Mouse (Mus musculus) CD4-positive helper T cell, adult 2 months (primary cell): ENCODE measurements around the gene Atp11a.

ENCODE experiments used
- DNase-seq: peaks from one replicate; pipeline ENCODE4 v3.0.0-alpha.2; 2012; ENCODE audit warnings: low read depth, missing footprints, low spot score

Gene Atp11a

DNA sequence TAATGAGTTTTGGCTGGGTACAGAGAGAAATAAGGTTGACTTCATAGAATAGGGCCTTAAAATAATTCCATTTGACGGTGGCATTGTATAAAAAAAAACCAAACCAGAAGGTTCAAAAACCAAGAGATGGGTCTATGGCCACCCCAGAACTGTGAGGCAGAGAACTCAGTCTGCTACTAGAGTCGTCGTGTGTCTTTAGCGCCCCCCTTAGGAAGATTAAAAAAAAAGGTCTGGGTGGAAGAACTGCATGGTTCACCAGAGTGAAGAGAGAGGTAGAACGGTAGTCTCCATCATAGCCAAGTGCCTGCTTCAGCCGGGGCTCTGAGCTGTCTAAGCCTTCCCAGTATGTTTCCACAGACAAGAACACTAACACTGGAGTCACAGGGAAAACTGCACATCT is 54.4 kb downstream of the Atp11a start:
- DNase-seq, result no peak

DNA sequence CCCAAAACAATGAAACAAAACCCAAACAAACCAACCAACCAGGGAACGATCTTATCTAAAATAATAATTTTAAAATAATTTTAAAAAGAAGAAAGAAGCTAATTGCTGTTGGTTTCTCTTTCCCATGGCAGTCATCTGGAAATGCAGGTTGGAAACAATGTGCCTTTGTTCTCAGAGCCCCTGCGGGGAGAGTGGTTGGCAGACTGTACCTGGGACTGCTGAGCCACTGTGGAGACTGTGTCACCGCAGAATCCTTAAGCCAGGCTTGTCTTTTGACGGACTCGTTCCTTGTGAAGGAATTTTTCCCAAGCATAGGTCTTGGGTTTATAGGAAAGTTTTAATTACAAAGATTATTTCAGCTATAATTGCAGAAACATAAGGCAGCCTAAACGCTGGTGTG is 59.6 kb downstream of the Atp11a start:
- DNase-seq, result no peak

DNA sequence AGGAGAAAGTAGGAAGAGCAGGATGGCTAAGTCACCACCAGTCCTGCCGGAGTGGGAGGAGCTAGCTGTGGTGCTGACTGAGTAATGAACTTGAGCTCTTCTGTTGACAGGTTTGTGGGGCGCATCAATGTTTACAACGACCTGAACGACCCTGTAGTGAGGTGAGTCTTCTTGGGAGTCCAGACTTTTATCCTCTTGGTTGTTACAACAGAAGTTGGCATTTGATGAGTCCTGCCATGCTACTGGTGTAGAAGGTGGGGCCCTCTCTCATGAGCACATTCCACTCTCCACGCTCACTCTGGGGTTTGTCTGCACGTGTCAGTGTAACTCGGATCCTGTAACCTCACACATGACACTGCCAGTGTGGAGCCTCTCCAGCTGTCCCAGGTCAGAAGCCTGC is 66.1 kb downstream of the Atp11a start:
- no peak for DNase-seq

DNA sequence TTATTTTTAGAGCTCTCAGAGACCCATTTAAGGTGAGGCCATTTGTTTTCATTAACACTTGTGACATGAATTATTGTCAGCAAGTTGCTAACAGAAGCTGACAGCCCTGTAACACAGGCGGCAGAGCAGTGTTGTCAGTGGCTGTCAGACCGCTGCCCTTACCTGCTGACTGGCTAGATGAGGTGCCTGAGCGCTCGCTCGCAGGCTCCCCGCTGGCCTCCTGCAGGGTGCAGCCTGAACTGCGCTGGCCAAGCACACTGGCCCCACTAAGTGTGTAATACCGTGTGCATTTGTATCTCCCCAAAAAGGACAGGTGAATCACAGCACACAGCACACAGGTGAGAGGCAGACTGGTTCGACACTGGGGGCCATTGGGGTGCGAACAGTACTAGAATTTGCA is 67.7 kb downstream of the Atp11a start:
- no peak for DNase-seq

DNA sequence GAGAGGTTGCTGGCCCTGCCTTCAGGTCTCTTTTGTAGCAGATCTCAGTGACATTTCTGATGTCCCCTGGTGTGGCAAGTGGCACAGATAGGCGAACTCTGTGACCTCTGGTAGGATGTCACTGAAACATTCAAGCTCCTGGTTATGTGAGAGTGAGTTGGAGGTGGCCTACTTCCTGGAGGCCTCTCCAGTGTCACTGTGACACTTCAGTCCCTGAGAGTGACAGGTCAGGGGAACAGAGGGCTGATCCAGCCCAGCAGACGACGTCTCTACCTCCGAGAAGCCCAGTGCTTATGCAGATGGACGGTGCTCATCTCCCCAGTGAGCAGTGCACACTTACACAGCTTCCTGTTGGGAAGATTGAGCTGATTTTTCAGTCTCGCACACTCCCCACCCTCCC is 68.4 kb downstream of the Atp11a start:
- DNase-seq, result no peak

DNA sequence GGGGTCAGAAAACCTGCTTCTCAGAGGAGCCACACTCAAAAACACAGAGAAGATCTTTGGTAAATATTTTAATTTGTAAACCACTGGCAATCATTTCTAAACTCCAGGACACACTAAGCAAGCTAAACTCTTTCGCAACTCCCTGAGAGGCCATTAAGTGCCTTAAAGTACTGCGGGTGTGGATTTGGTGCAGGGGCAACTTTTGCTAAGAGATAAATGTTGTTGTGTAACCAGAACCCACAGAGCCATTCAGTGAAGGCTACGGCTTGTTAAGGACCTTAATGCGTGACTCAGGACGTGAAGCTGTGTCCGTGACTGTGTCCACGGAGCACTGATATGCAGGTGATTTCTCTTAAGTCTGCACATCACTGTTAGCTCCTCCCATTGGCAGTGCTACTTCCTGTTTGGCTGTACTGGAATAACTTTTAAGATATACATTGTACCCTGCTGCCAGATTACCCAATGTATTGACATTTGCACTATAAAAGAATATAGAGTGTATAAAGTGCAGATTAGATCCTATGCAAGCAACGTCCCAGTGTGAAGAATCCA is 68.9 kb downstream of the Atp11a start:
- DNase-seq, result no peak

DNA sequence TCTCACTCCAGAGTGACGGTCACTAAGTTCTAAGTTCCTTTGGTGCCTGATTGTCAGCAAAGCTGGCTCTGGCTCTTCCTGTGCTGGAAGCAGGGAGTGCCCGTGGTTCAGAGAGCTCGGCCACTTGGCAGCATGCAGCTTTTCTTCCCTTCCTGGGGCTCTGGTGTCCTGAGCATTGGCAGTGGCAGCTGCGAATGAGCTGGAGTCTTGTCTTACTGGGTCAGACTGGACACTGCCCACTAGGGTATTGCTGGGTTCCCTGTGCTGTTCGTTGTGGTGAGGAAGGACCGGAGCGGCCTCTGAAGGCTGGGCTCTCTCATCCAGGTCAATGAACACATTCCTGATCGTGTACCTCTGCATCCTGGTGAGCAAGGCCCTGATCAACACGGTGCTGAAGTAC is 70.3 kb downstream of the Atp11a start:
- DNase-seq, result no peak

DNA sequence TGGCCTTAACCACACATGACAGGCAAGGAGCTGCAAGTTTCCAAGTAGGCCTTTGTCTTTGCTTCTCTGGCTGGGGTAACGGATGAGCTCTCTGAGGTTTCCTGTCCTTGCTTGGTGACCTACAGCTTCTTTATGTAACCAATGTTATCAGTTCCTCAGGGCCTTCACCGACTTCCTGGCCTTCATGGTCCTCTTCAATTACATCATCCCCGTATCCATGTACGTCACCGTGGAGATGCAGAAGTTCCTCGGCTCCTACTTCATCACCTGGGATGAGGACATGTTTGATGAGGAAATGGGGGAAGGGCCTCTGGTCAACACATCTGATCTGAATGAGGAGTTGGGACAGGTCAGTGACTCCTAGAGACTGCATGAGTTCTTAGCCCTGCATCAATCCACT is 71.5 kb downstream of the Atp11a start:
- no peak for DNase-seq

DNA sequence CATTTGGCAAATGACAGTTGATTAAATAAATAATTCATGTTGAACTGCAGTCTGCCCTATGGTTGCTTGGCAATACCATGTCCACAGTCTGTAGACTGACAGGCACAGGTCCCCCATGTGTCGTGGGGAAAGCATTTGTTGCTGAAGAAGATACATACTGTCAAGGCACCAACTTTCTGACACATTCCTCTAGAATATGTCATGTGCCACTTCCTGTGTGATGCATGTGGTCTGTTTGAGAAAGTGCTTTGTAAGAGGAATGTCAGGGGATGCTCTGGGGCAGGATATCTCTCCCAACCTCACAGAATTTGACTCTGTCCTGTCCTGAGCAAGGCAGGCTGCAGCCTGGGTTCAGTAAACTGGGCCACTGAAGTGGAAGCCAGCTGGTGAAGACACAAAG is 72.6 kb downstream of the Atp11a start:
- no peak for DNase-seq

DNA sequence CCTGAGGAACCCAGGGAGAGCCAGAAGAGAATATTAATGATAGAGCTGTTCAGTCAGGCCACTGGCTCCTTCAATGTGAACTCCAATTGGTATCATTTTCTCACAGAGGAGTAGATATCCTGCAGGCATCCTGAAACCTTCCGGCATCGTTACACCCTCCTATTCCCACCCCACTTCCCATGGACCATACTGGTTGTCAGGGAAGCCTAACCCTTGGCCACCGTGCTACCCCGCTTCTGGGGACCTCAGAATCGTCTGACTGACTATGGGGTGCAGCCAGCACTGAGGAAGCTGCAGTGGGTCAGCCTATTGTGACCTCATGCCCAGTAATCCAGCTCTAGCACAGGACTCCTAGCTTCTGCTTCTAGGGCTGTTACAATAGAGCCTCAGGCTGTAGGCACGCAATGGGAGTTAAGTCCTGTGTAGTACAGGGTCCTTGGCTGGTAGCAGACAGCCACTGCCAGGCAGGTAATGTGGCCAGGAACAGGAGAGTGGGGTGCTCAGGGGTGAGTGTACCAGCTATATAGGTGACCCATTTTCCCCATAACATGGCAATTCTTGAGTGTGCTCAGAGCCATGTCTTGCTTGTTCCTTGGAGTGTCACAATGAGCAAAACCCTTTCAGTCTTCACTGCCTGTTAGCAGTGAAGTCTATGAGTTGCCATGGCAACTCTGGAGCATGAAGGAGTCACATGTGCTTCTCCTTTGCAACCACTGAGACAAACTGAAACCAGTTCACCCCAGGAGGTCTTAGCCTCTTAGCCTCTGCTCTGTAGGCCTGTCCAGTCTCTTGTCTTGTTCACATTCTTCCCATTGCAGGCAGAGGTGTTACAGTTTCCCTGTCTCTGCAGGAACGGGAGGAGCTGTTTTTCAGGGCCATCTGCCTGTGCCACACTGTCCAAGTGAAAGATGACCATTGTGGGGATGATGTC is 75.1 kb downstream of the Atp11a start:
- DNase-seq, result no peak

DNA sequence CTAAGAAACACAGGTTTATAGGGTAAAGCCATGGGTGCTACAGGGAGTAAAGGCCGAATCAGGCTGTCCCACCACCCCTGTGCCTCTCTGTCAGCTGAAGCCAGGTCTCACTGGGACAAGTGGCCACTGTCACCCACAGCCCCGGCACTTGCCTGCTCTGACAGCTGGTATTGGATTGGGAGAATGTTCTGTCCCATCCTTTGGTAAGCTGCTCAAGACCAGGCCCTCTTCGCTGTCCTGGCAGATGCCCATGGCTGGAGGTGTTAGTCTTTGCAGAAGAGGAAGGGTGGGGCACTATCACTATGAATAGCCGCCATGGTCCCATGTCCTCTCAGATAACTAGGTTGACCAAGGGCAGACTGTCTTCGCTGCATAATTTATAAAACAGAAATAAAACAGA is 76.8 kb downstream of the Atp11a start:
- no peak for DNase-seq

DNA sequence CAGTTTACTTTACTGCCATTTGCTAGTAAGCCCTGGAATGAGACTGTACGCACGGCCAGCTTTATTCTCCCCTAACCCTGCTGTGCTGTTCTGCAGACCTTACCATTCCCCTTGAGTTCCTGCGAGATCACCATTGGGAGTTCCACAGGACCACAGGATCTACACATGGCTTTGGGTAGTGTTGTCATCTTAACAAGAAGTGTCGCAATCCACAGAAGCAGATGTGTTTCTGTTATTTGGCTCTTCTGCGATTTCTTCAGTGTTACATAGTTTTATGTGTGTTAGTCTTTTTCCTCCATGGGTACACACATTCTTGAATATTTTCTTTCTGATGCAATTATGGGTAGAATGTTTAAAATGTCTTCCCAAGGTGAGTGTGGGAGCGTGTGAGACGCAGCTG is 84.0 kb downstream of the Atp11a start:
- no peak for DNase-seq

DNA sequence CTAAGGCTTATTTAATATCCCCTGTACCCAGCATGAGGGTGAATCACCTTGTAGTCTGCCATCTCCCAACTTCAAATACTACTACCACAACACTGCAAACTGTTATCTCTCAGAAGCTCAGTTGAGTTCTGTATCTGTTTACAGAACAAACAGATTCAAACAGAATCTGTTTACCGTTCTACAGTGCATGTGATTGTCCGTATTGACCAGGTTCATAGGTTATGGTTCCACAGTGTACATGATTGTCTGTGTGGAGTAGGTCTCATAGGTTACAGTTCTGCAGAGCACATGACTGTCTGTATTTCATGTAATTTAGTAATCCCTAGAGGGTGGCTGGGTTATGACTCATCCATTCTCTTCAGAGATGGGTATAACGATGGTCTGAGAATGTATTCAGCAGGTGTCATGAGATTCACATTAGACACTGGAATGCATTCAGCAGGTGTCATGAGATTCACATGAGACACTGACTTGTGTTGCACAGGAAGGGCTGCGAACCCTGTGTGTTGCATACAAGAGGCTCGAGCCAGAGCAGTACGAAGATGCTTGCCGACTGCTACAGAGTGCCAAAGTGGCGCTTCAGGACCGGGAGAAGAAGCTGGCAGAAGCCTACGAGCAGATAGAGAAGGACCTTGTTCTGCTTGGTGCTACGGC is 85.7 kb downstream of the Atp11a start:
- DNase-seq, result no peak

DNA sequence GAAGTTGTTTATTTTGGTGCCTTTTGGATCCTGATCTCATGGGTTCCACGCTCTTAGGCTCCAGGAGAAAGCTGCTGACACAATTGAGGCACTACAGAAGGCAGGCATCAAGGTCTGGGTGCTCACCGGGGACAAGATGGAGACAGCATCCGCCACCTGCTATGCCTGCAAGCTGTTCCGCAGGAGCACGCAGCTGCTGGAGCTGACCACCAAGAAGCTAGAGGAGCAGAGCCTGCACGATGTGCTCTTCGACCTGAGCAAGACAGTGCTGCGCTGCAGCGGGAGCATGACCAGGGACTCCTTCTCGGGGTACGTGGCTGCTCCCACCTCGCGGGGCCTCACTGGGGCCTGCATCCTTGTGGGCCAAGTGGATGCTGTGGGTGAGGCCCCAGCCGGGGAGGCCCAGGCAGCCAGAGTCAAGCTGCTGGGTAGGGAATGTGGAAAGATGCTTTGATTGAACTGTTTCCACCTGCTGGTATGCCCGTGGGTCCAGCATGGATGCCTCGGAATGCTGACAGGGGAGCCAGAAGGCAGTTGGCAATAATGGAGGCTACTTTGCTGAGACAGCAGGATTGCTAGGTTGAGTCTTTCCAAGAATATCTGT is 87.6 kb downstream of the Atp11a start:
- no peak for DNase-seq

DNA sequence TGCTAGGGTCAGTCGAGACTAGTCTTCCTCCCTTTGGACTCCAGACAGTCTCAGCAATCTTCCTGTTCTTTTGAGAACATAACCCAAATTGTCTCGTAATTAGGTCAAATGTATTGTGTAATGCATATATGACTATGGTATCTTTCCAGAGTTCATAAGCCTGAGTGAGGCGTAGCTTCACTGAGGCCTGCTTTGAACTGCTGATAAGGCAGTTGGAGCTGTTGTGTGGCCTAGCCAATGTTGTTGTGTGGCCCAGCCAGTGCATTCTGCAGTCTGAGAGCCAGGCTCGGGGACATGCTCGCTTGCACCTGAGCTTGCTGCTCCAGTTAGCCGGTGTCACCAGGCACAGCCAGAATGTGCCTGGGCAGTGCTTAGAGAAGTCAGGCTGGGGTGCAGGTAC is 89.6 kb downstream of the Atp11a start:
- DNase-seq, result no peak

DNA sequence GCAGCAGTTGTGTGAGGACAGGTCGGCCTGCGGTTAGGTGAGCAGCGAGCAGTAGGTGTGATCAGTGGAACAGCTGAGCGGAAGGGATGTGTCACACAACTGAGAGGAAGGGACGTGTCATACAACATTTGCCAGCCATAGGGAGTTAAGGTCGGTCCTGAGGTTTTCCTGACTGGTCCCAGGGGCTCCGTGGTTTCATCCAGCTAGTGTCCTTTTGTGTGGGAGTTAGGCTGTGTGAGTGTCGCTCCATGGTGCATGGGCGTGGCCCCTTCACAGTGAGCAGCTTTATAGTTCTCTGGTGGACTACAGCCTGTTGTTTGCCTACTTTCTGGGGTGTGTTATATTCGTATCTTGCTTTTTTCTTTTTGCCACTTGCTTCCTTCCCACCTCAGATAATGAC is 94.4 kb downstream of the Atp11a start:
- no peak for DNase-seq

DNA sequence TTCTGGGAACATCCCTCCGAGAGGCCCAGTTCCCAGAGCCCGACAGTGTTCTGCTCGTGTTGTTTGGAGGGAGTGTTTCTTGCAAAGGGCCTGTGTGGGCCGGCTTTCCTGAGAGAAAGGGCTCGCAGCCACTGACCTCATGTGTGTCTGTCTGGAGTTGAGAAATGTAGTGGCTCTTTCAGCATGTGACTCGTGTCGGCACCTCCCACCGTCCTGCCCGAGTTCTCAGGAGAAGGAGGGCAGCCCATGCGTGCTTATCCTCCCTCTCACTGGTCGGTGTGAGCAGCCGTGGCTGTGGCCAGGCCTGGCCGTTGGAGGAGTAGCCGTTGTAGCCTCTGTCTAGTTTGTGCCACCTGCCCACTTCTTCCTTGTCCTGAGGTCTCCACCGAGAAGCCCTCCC is 99.2 kb downstream of the Atp11a start:
- DNase-seq, result no peak

DNA sequence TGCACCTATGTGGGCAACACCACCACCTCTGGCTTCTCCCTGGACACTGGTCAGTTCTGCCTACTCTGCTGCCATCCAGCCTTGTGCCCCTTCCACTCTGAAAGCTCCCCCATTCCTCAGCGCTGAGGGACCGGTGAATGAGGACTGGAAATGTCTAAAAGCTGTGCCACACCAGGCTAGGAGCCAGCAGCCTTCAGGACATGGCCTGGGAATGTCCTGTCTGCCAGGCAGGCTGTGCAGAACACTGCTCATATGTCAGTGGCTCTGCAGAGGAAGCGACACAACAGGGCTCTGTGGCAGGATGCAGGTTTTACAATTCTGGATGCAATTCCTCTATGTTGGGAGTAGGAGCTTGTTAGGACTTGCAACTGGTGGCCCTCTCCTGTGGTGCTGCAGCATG is 106.2 kb downstream of the Atp11a start:
- DNase-seq, result no peak

DNA sequence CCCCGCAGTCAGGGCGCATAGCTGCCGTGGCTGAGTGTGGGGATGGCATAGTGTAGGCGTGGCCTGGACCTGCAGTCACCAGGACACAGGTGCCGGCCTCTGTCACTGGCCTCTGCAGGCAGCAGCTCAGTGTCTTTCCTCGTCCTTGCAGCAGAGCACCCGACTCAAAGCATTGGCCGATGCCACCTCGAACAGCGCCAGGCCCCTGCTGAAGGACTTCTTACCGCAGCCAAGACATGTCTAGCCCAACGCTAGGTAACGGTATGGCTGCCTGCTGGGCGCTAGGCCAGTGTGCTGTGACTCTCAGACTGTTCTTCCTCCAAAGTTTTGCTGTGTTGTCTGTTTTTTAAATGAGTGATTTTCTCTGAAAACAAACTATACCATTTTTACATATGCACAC is 106.8 kb downstream of the Atp11a start:
- no peak for DNase-seq

DNA sequence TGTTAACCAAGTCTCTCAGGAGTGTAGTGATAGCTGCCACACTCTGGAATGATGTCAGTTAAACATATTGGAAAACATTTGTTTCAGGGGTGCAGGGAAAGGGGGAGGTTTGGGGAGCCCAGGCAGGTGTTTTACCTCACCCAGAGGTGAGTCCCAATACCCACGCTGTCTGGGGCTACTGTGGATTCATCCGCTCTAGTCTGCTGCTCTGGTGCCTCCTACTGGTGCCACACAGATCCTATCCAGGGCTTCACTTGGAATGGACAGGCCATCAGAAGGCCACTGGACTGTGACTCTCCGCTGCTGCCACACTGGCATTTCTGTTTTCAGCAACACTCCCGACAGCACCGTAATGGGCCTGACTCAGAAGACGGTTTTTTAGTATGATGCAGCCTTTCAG is 109.0 kb downstream of the Atp11a start:
- no peak for DNase-seq

DNA sequence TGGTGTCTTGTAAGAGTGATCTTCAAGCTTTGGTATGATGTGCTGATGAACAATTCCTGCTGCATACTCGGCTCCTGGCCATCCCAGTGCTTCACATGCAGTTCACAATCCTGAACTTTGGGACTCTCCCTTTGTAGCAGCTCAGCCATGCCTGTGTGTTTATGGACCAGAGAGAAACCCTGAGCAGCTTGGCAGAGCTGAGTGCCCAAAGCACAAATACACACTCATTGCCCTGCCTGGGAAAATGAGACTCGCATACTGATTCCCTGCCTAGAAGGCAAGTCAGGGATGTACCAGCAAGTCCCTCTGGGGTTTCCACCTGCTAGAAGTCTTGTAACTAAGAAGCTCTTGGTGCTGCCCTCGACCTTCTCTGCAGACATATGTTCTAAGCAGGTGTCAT is 112.8 kb downstream of the Atp11a start:
- DNase-seq, result no peak

DNA sequence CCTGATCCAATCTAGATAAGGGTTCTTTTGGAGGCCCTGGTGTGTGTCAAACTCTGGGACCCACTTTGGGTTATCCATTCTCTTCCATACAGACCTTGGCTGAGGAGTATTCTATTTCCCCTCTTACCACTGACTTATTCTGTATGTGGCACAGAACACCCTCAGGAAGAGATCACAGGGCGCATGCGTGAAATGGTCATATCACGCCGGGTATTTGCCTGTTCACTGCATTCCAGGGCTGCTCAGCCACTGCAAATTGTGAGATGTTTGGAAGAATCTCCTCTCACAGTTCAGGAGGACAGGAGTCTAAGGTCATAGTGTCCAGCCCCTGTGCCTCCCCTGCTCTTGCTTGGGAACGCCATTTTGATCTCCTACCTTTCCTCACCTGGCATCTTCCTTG is 113.8 kb downstream of the Atp11a start:
- no peak for DNase-seq

DNA sequence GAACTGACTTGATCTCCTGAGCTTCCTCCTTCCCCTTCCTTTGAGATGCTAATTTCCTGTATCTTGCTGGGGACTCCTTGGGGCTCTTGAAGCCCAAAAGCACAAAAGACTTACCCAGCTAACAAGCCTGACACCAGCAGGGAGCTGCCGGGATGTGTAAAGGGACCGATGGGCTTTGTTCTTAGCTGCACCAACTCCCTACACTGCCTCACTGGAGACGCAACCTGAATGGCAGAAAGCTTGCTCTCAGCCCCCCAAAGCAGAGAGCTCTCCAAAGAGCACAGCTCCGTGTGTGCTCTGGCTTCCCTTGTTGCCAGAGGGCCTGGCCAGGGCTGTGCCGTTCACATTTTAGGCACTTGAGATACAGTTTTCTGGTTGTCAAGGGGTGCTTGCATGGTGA is 114.6 kb downstream of the Atp11a start:
- no peak for DNase-seq
